21 mouse cellular contexts compared by ENCODE assay signal in genomic region chr14:17211502-17211901, GRCm38 (mm10).
"Had no signal": no experiment of that assay in that cellular context is flagged by ENCODE, and none has a peak within 500 bp of the region (broad histone marks: within the 10 kb centered on the region; RNA-seq: fewer than 3 reads in every experiment).

No protein-coding gene starts in this region.

- H3K27me3 ChIP-seq: limb, embryonic 12.5 days; limb, embryonic 15.5 days; midbrain, embryonic 12.5 days; midbrain, embryonic 15.5 days; neural tube, embryonic 13.5 days; stomach, embryonic 15.5 days had no signal

- H3K9ac ChIP-seq: limb, embryonic 12.5 days; limb, embryonic 15.5 days; liver, embryonic 14.5 days; liver, postnatal 0 days; lung, embryonic 14.5 days; midbrain, embryonic 12.5 days; midbrain, embryonic 15.5 days; neural tube, embryonic 13.5 days; stomach, embryonic 15.5 days had no signal

- H3K36me3 ChIP-seq: limb, embryonic 12.5 days; limb, embryonic 15.5 days; midbrain, embryonic 12.5 days; midbrain, embryonic 15.5 days; neural tube, embryonic 13.5 days; stomach, embryonic 15.5 days had no signal

- H3K4me3 ChIP-seq: left cerebral cortex, adult 2 months; limb, embryonic 12.5 days; limb, embryonic 15.5 days; midbrain, embryonic 12.5 days; midbrain, embryonic 15.5 days; neural tube, embryonic 13.5 days; stomach, embryonic 15.5 days had no signal

- H3K4me1 ChIP-seq: limb, embryonic 12.5 days; limb, embryonic 15.5 days; midbrain, embryonic 12.5 days; midbrain, embryonic 15.5 days; neural tube, embryonic 13.5 days; stomach, embryonic 15.5 days had no signal

- H3K4me2 ChIP-seq: limb, embryonic 12.5 days; limb, embryonic 15.5 days; liver, embryonic 11.5 days; lung, embryonic 14.5 days; midbrain, embryonic 12.5 days; midbrain, embryonic 15.5 days; neural tube, embryonic 13.5 days; stomach, embryonic 15.5 days had no signal

- ATAC-seq: liver, postnatal 0 days; lung, postnatal 0 days; midbrain, embryonic 15.5 days had no signal

- H3K27ac ChIP-seq: left cerebral cortex, adult 2 months; limb, embryonic 12.5 days; limb, embryonic 15.5 days; liver, embryonic 14.5 days; macrophage; midbrain, embryonic 12.5 days; midbrain, embryonic 15.5 days; neural tube, embryonic 13.5 days; stomach, embryonic 15.5 days had no signal

- H3K9me3 ChIP-seq: limb, embryonic 15.5 days; midbrain, embryonic 12.5 days; midbrain, embryonic 15.5 days; neural tube, embryonic 13.5 days; stomach, embryonic 15.5 days had no signal

- DNase-seq: kidney, adult 8-10 months; kidney, postnatal 14 days; kidney, postnatal 4 days; layer of hippocampus, adult 9-11 months; liver, postnatal 0 days; lung, embryonic 14.5 days; retina, postnatal 1 day; right cerebral cortex, postnatal 25 days; spleen, adult 18-20 months; thymus, postnatal 25 days had no signal
